Mouse (Mus musculus) lung, postnatal 0 days (tissue): ENCODE data around the gene Rnpep. TPM values are rescaled to one million over a fixed set of nuclear protein-coding genes. Genes with fewer than 3 reads are reported as not detected.

Experiments
- ATAC-seq: fragments of 200-750 bp; cut with Nextera tagmentation; 2 replicates; pipeline ENCODE4 v1.8.0; 2017; ENCODE audit warnings: moderate library complexity
- DNase-seq: peaks from one replicate; pipeline ENCODE4 v3.0.0-alpha.2; 2016; ENCODE audit warnings: low spot score
- H3K27ac ChIP-seq: fragments of 300-500 bp; sonication (generic); 2 replicates; pipeline ENCODE4 v1.5.1; 2014; ENCODE audit warnings: antibody characterized with exemption, mild to moderate bottlenecking, low read length, mixed read lengths
- H3K27me3 ChIP-seq: fragments of 300-500 bp; sonication (generic); replicated peaks from 2 replicates; pipeline ENCODE4 v1.6.1; 2014; ENCODE audit warnings: low read length, mixed read lengths; ENCODE audit not compliant: insufficient read depth
- H3K36me3 ChIP-seq: fragments of 300-500 bp; sonication (generic); 2 replicates; pipeline ENCODE4 v1.6.1; 2014; ENCODE audit warnings: low read length, mixed read lengths; ENCODE audit not compliant: insufficient read depth
- H3K4me1 ChIP-seq: fragments of 300-500 bp; sonication (generic); 2 replicates; pipeline ENCODE4 v1.6.1; 2014; ENCODE audit warnings: antibody characterized with exemption, low read depth, low read length, mixed read lengths; ENCODE audit not compliant: insufficient read depth
- H3K4me2 ChIP-seq: fragments of 300-500 bp; sonication (generic); replicated peaks from 2 replicates; pipeline ENCODE4 v1.6.1; 2014; ENCODE audit warnings: low read depth, mild to moderate bottlenecking, low read length, moderate library complexity, mixed read lengths
- H3K4me3 ChIP-seq: fragments of 300-500 bp; sonication (generic); 2 replicates; pipeline ENCODE4 v1.5.1; 2014; ENCODE audit warnings: low read depth, low read length
- H3K9ac ChIP-seq: fragments of 300-500 bp; sonication (generic); replicated peaks from 2 replicates; pipeline ENCODE4 v1.6.1; 2014; ENCODE audit warnings: low read depth, mild to moderate bottlenecking
- H3K9me3 ChIP-seq: fragments of 300-500 bp; sonication (generic); 2 replicates; pipeline ENCODE4 v1.6.1; 2016; ENCODE audit warnings: low read length, mixed read lengths
- CTCF ChIP-seq: IDR thresholded peaks from 2 replicates; pipeline ENCODE4 v1.5.1; 2016; ENCODE audit warnings: antibody characterized with exemption, mild to moderate bottlenecking
- EP300 ChIP-seq: IDR thresholded peaks from 2 replicates; pipeline ENCODE4 v1.6.1; 2016; ENCODE audit warnings: antibody characterized with exemption, mild to moderate bottlenecking, control low read depth
- WGBS: fragments of 180-500 bp; shearing (Covaris S2); extraction: QIAGEN DNeasy Blood & Tissue Kit; methylation state at CpG from one replicate; pipeline ENCODE4 v1.1.7; 2014; 5-methylcytosine and 5-hydroxymethylcytosine counted together
- polyA plus RNA-seq: library from polyadenylated mRNA; unstranded; fragments of >200 nt; fragmentation: Nextera tagmentation; extraction: Ambion mirVana; gene quantifications from 2 replicates; pipeline ENCODE4 v1.2.1, GENCODE M21; 2015

Rnpep gene
- polyA plus RNA-seq, 1 experiment from 2014 or later, result 50.2 TPM

DNA sequence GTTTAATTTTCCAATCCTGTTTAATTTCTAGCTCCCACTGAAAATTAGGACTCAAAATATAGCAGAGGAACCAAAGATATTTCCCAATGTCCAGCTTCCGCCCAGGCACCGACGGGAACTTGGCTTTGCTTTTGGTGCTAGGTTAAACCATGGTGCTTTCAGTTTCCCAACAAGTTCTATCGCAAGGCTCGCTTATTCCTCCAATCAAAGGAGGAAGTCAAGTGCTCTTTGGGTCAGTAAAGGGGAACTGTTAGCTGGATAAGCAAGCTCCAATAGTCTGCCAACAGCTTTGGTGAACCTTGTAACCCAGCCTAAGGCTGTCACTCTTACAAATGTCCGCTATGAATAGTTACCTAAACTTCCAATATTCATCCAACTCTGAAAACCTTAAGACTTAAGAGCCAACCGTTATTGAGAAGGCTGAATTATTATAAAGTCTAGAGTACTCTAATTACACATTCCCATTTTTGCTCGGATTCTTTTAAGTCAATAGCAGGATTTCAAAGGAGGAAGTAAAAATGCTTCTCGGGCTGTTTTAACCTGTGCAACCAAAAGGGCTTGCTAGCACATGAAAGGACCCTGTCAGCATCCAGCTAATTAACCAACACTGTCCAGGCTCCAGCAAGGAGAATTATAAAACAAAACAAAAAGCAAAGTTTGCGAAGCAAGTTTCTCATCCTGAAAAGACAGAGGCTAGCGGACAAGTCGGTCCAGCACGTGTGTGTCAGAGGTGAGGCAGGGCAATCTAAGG, 1.2 kb downstream of the Rnpep start:
- H3K4me1 ChIP-seq, result no peaks in the 10 kb centered on the region
- TF ChIP-seq CTCF (no peak), EP300 (no peak)
- H3K36me3 ChIP-seq, result no peaks in the 10 kb centered on the region; the same call in 1 of the 2 replicates
- ATAC-seq (peak; percentile 37), DNase-seq (peak; percentile 85)
- H3K27me3 ChIP-seq, result no peaks in the 10 kb centered on the region
- peak overlapping the region; percentile 95 for H3K27ac ChIP-seq
- peak overlapping the region; percentile 93 for H3K4me2 ChIP-seq
- WGBS, result 10% methylated on average over 13 of the region's 13 CpGs
- H3K4me3 ChIP-seq, result peak overlapping the region; percentile 83
- H3K9me3 ChIP-seq, result no peaks in the 10 kb centered on the region
- peak overlapping the region; percentile 94 for H3K9ac ChIP-seq

DNA sequence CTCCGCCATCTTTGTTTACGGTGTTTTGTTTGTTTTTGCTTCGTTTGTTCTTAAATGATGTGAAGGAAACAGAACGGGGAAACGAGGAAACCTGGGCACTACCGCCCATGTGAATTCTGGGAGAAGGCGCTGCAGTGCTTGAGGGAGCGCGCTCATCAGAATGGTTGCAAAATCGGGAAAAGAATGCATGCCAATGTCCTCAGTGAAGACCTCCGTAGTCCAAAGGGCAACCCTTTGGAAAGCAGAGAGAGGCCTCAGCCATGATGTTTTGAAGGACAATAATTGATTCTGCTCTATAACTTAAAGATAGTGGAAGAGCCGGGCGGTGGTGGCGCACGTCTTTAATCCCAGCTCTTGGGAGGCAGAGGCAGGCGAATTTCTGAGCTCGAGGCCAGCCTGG, 2.0 kb downstream of the Rnpep start:
- no peak for ATAC-seq
- H3K36me3 ChIP-seq, result peaks cover 4% of the 10 kb centered on the region; the same call in 1 of the 2 replicates
- no peaks in the 10 kb centered on the region for H3K9me3 ChIP-seq
- peak overlapping the region; percentile 93; the same call in 1 of the 2 replicates for H3K4me2 ChIP-seq
- H3K27ac ChIP-seq, result no peak overlapping the region
- H3K4me3 ChIP-seq, result no peak overlapping the region
- TF ChIP-seq EP300, result no peak
- no peak for TF ChIP-seq CTCF
- no peaks in the 10 kb centered on the region for H3K4me1 ChIP-seq
- no peak overlapping the region for H3K9ac ChIP-seq
- 93% methylated on average over 17 of the region's 17 CpGs for WGBS
- DNase-seq, result no peak
- H3K27me3 ChIP-seq, result no peaks in the 10 kb centered on the region

DNA sequence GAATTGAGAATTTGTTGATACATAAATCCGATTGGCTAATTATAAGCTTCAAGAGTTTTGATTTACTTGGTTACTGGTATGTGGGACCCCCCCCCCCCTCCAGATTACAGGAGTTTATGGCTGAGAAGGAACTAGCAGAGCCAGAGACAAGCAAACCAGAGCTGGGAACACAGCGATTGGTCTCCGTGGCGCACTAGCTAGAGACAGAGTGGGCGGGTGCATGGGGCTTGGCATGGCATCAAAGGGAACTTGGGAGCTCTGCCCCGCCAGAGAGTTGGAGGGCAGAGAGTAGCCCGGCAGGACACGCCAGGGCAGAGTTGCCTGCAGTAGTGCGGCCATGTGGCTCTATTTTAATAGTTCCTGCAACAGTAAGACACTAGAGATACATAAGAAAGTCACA, 3.2 kb downstream of the Rnpep start:
- H3K4me2 ChIP-seq, result no peak overlapping the region
- H3K27me3 ChIP-seq, result no peaks in the 10 kb centered on the region
- DNase-seq (peak; percentile 84), ATAC-seq (peak; percentile 72)
- no peak overlapping the region for H3K9ac ChIP-seq
- H3K36me3 ChIP-seq, result peaks cover 12% of the 10 kb centered on the region
- H3K9me3 ChIP-seq, result no peaks in the 10 kb centered on the region
- 19% methylated on average over 9 of the region's 9 CpGs for WGBS
- H3K4me3 ChIP-seq, result no peak overlapping the region
- H3K4me1 ChIP-seq, result no peaks in the 10 kb centered on the region
- no peak overlapping the region for H3K27ac ChIP-seq
- TF ChIP-seq EP300, result no peak
- no peak for TF ChIP-seq CTCF

DNA sequence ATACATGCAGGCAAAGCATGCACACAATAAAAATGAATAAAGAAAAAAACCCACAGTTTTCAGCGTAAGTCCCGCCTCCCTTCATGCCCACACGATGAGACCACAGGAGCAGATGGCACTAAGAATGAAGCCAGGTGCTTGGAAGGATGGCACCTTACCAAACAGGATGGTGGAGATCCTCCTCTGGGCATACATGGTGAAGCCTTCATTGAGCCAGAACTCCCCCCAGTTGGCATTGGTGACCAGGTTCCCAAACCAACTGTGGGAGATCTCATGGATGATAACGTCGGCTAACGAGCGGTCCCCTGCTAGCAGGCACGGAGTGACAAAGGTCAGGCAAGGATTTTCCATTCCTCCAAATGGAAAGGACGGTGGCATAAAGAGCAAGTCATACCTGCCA, 12.5 kb downstream of the Rnpep start:
- peaks cover 9% of the 10 kb centered on the region for H3K36me3 ChIP-seq
- DNase-seq, result no peak
- no peak for ATAC-seq
- no peaks in the 10 kb centered on the region for H3K27me3 ChIP-seq
- H3K4me1 ChIP-seq, result no peaks in the 10 kb centered on the region
- no peak overlapping the region for H3K9ac ChIP-seq
- H3K4me2 ChIP-seq, result no peak overlapping the region
- TF ChIP-seq CTCF (no peak), EP300 (no peak)
- no peak overlapping the region for H3K27ac ChIP-seq
- H3K9me3 ChIP-seq, result no peaks in the 10 kb centered on the region
- no peak overlapping the region for H3K4me3 ChIP-seq
- 89% methylated on average over 9 of the region's 9 CpGs for WGBS

DNA sequence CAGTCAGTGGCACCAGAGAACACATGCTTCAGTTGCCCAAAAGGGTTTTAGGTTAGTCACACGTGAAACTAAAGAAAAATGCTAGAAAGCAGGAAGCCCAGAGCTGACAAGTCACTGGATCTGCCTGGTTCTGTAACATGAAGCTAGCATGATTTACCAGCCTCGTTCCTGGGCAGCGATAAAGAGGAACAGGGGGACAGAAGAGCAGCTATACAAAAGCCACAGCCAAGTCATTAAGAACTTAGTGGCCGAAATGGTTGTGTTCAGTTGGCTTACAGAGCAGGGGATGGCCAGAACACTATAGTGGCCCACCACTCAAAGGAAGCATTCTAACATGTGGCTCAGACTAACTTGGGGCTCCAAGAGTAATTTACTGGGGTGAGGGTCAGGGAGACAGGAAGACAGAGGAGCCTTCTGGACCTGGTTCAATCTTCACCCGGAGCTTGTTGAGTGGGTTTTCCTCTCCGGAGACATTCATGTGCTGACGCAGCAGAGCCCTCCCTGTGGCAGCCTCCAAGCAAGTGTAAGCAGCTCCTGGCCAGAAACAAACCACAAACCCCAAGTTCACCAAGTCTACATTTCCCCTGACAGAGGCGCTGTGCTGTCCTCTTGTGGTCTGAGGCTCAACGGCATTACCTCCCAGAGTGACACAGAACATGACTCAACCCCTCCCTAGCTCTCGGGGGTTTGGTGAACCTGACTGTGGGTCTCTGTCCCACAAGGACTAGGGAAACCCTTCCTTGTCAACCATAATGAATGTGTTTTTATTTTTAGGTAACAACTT, 16.0 kb downstream of the Rnpep start:
- H3K4me2 ChIP-seq, result no peak overlapping the region
- TF ChIP-seq EP300, result no peak
- TF ChIP-seq CTCF, result peak; percentile 25
- DNase-seq, result no peak
- no peaks in the 10 kb centered on the region for H3K9me3 ChIP-seq
- H3K36me3 ChIP-seq, result peaks cover 22% of the 10 kb centered on the region; the same call in 1 of the 2 replicates
- no peak overlapping the region for H3K4me3 ChIP-seq
- H3K27me3 ChIP-seq, result no peaks in the 10 kb centered on the region
- H3K27ac ChIP-seq, result no peak overlapping the region
- WGBS, result 82% methylated on average over 10 of the region's 10 CpGs
- ATAC-seq, result no peak
- H3K9ac ChIP-seq, result no peak overlapping the region
- no peaks in the 10 kb centered on the region for H3K4me1 ChIP-seq

DNA sequence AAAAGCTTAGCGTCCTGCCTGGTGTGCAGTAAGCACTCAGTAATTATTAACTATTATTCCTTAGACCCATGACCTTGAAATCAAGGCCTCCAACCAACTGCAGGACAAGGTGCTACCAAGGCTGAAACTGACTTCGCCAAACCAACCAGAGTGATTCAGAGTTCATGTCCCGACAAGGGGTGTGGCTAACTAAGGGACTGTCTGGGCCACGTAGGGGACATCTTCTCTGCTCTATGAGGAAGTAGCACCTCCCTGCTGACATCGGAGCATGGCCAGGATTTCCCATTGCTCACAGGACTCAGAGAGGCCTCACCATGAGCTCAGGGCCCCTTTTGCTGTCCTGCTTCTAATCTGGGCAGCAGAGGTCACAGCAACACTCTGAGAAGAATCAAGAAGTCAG, 18.1 kb downstream of the Rnpep start:
- H3K4me3 ChIP-seq, result no peak overlapping the region
- H3K4me2 ChIP-seq, result no peak overlapping the region
- ATAC-seq, result peak; percentile 14; the same call in 1 of the 2 replicates
- no peak overlapping the region for H3K9ac ChIP-seq
- H3K4me1 ChIP-seq, result no peaks in the 10 kb centered on the region
- 60% methylated on average over 5 of the region's 5 CpGs for WGBS
- DNase-seq, result no peak
- no peaks in the 10 kb centered on the region for H3K9me3 ChIP-seq
- H3K27me3 ChIP-seq, result no peaks in the 10 kb centered on the region
- peaks cover 22% of the 10 kb centered on the region; the same call in 1 of the 2 replicates for H3K36me3 ChIP-seq
- no peak overlapping the region for H3K27ac ChIP-seq
- no peak for TF ChIP-seq EP300
- TF ChIP-seq CTCF, result no peak
